Mouse (Mus musculus) midbrain, embryonic 11.5 days (tissue): ENCODE measurements around the gene Glis3. TPM values are rescaled to one million over a fixed set of nuclear protein-coding genes. Genes with fewer than 3 reads are reported as not detected.

Experiments
- ATAC-seq: fragments of 200-750 bp; cut with Nextera tagmentation; 2 replicates; pipeline ENCODE4 v1.8.0; 2017; ENCODE audit warnings: moderate TSS enrichment, moderate library complexity; ENCODE audit not compliant: low FRiP score
- DNase-seq: peaks from one replicate; pipeline ENCODE4 v3.0.0; 2015; ENCODE audit warnings: low spot score; ENCODE audit errors: missing footprints
- H3K27ac ChIP-seq: fragments of 300-500 bp; sonication (generic); 2 replicates; pipeline ENCODE4 v1.5.1; 2014; ENCODE audit warnings: low read depth, low read length
- H3K27me3 ChIP-seq: fragments of 300-500 bp; sonication (generic); 2 replicates; pipeline ENCODE4 v1.6.1; 2014; ENCODE audit warnings: mild to moderate bottlenecking, low read length, moderate library complexity, mixed read lengths; ENCODE audit not compliant: control insufficient read depth, insufficient read depth
- H3K36me3 ChIP-seq: fragments of 300-500 bp; sonication (generic); 2 replicates; pipeline ENCODE4 v1.6.1; 2014; ENCODE audit warnings: mild to moderate bottlenecking, low read length, moderate library complexity, mixed read lengths; ENCODE audit not compliant: control insufficient read depth, insufficient read depth
- H3K4me1 ChIP-seq: fragments of 300-500 bp; sonication (generic); 2 replicates; pipeline ENCODE4 v1.6.1; 2014; ENCODE audit warnings: low read length; ENCODE audit not compliant: control insufficient read depth, insufficient read depth
- H3K4me2 ChIP-seq: fragments of 300-500 bp; sonication (generic); 2 replicates; pipeline ENCODE4 v1.6.1; 2014; ENCODE audit warnings: mild to moderate bottlenecking, moderate library complexity
- H3K4me3 ChIP-seq: fragments of 300-500 bp; sonication (generic); 2 replicates; pipeline ENCODE4 v1.5.1; 2014; ENCODE audit warnings: low read depth, low read length
- H3K9ac ChIP-seq: fragments of 300-500 bp; sonication (generic); 2 replicates; pipeline ENCODE4 v1.6.1; 2014; ENCODE audit warnings: low read length
- H3K9me3 ChIP-seq: fragments of 300-500 bp; sonication (generic); 2 replicates; pipeline ENCODE4 v1.6.1; 2016; ENCODE audit warnings: low read length; ENCODE audit not compliant: control insufficient read depth
- WGBS: fragments of 180-500 bp; shearing (Covaris S2); extraction: QIAGEN DNeasy Blood & Tissue Kit; methylation state at CpG from one replicate; pipeline ENCODE4 v1.1.7; 2014; 5-methylcytosine and 5-hydroxymethylcytosine counted together
- polyA plus RNA-seq: library from polyadenylated mRNA; unstranded; fragments of >200 nt; fragmentation: Nextera tagmentation; extraction: Ambion mirVana; gene quantifications from 2 replicates; pipeline ENCODE4 v1.2.1, GENCODE M21; 2014

Glis3 gene
- polyA plus RNA-seq, 1 experiment from 2014 or later = 1.9 TPM

DNA sequence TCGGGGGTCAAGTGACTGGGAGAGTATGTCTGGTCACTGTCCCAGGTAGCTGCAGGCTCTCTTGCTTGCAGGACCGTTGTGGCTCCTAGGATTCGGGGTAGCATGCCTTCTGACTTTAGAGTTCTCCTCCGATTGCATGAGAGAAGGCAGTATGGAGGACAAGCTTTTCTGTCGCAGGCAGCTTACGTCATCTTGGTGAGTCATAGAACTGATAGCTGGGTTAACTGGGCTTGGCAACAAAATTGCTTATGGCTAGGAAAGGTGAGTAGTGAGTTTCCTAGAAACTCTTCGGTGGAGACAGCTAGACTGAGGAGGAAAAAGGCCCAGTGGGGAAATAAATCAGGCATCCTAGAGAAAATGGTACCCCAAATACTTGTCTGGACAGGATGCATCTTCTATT lies 432.5 kb downstream of the Glis3 start:
- 93% methylated on average over 7 of the region's 7 CpGs for WGBS

DNA sequence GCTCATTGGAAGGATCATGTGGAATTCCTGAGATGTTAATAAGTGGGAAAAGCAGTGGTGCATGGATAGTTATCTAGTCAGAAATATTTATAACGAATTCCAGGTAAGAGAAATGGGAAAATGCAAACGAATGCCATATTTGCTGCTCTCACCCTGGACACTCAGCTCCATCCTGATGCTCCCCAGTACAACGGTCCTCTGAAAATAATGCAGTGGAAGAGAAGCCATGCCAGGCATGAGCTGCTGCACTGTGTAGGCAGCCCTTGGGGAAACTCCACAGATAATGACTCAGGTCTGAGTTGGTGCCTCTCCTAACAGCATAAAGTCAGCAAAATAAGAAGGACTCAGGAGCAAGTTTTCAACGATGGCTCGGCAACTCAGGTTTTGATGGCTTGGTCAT lies 433.7 kb downstream of the Glis3 start:
- no peak for DNase-seq
- Histone ChIP-seq H3K4me2 (no peak overlapping the region), H3K36me3 (no peaks in the 10 kb centered on the region), H3K4me3 (no peak overlapping the region), H3K27ac (no peak overlapping the region), H3K9me3 (no peaks in the 10 kb centered on the region), H3K27me3 (no peaks in the 10 kb centered on the region), H3K4me1 (no peaks in the 10 kb centered on the region), H3K9ac (no peak overlapping the region)
- ATAC-seq = no peak
- WGBS = 89% methylated on average over 5 of the region's 5 CpGs

More for the DNA sequence above, 432.5 kb downstream of the Glis3 start:
- no peak for DNase-seq
- H3K9ac ChIP-seq = no peak overlapping the region
- ATAC-seq = no peak
- no peak overlapping the region for H3K4me2 ChIP-seq
- no peak overlapping the region for H3K27ac ChIP-seq
- no peaks in the 10 kb centered on the region for H3K36me3 ChIP-seq
- no peaks in the 10 kb centered on the region for H3K4me1 ChIP-seq
- no peaks in the 10 kb centered on the region for H3K27me3 ChIP-seq
- H3K4me3 ChIP-seq = no peak overlapping the region
- no peaks in the 10 kb centered on the region for H3K9me3 ChIP-seq

- H3K9me3 ChIP-seq = no peaks in the 10 kb centered on the region
- H3K36me3 ChIP-seq = no peaks in the 10 kb centered on the region
- WGBS = 86% methylated on average over 4 of the region's 4 CpGs
These were observed 441.8 kb downstream of the Glis3 start for GRCm38 (mm10) chr19:28238073-28238472.

DNA sequence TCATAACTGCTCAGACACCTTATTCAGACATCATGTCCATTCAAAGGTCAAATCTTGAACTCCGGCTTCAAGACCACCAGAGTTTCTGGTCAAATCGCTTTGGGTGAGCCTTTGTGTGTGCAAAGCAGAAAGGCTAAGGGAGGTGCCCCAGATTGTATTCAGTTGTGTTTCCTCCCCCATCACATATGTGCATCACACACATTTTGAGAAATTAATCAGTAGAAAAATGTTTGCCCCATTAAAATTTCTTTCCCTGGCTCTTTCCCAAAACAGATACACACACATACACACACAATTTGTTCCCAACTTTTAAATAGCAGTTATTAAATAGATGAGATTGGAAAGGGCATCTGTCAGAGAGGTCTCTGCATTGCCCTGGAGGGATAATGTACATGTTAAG lies 442.3 kb downstream of the Glis3 start:
- no peak for ATAC-seq

More at GRCm38 (mm10) chr19:28238073-28238472, 441.8 kb downstream of the Glis3 start:
- no peaks in the 10 kb centered on the region for H3K4me1 ChIP-seq
- H3K27ac ChIP-seq = no peak overlapping the region
- H3K9ac ChIP-seq = no peak overlapping the region
- no peak for DNase-seq
- no peak overlapping the region for H3K4me2 ChIP-seq
- no peaks in the 10 kb centered on the region for H3K27me3 ChIP-seq
- no peak for ATAC-seq
- no peak overlapping the region for H3K4me3 ChIP-seq

GRCm38 (mm10) chr19:28235571-28235970 lies 444.3 kb downstream of the Glis3 start:
- Histone ChIP-seq H3K4me3 (no peak overlapping the region), H3K4me1 (no peaks in the 10 kb centered on the region), H3K4me2 (no peak overlapping the region), H3K9me3 (no peaks in the 10 kb centered on the region), H3K27ac (no peak overlapping the region), H3K9ac (no peak overlapping the region), H3K27me3 (no peaks in the 10 kb centered on the region), H3K36me3 (no peaks in the 10 kb centered on the region)
- 85% methylated on average over 5 of the region's 5 CpGs for WGBS
- DNase-seq (no peak), ATAC-seq (no peak)

More for the DNA sequence above, 442.3 kb downstream of the Glis3 start:
- Histone ChIP-seq H3K4me2 (no peak overlapping the region), H3K9ac (no peak overlapping the region), H3K27me3 (no peaks in the 10 kb centered on the region), H3K4me3 (no peak overlapping the region), H3K9me3 (no peaks in the 10 kb centered on the region), H3K4me1 (no peaks in the 10 kb centered on the region), H3K27ac (no peak overlapping the region), H3K36me3 (no peaks in the 10 kb centered on the region)
- 97% methylated on average over 2 of the region's 2 CpGs for WGBS
- no peak for DNase-seq

GRCm38 (mm10) chr19:28235096-28235495 lies 444.8 kb downstream of the Glis3 start:
- DNase-seq (no peak), ATAC-seq (no peak)
- no peaks in the 10 kb centered on the region for H3K9me3 ChIP-seq
- 93% methylated on average over 9 of the region's 9 CpGs for WGBS
- H3K9ac ChIP-seq = no peak overlapping the region
- H3K27ac ChIP-seq = no peak overlapping the region
- H3K36me3 ChIP-seq = no peaks in the 10 kb centered on the region
- H3K4me3 ChIP-seq = no peak overlapping the region
- H3K4me1 ChIP-seq = no peaks in the 10 kb centered on the region
- H3K27me3 ChIP-seq = no peaks in the 10 kb centered on the region
- H3K4me2 ChIP-seq = no peak overlapping the region

DNA sequence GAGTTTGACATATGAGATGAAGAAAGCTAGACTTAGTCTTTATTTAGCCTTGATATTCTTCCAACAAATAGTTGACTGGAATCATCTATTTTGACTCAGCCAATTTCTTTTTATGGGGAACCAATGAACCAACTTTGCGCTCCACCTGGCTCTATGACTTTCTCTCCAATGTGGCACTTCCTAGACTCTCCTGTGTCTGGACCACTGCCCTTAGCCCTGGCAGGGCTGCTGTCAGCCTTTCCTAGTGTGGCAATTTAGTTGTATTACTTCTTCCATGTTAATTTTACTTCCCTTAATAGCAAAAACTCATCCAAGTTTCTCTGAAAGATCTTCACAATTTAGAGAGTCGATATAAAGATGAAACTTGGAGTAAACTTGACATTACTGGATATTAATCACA lies 445.2 kb downstream of the Glis3 start:
- DNase-seq (no peak), ATAC-seq (no peak)
- no peak overlapping the region for H3K27ac ChIP-seq
- no peaks in the 10 kb centered on the region for H3K36me3 ChIP-seq
- no peak overlapping the region for H3K9ac ChIP-seq
- H3K27me3 ChIP-seq = no peaks in the 10 kb centered on the region
- H3K4me3 ChIP-seq = no peak overlapping the region
- no peaks in the 10 kb centered on the region for H3K9me3 ChIP-seq
- no peak overlapping the region for H3K4me2 ChIP-seq
- H3K4me1 ChIP-seq = no peaks in the 10 kb centered on the region
- 92% methylated on average over 2 of the region's 2 CpGs for WGBS

- ATAC-seq = no peak
- Histone ChIP-seq H3K4me1 (no peaks in the 10 kb centered on the region), H3K9ac (no peak overlapping the region), H3K36me3 (no peaks in the 10 kb centered on the region), H3K4me2 (no peak overlapping the region), H3K9me3 (no peaks in the 10 kb centered on the region), H3K27me3 (no peaks in the 10 kb centered on the region), H3K27ac (no peak overlapping the region), H3K4me3 (no peak overlapping the region)
- DNase-seq = no peak
- WGBS = 81% methylated on average over 3 of the region's 3 CpGs
These were observed 448.4 kb downstream of the Glis3 start for GRCm38 (mm10) chr19:28231511-28231910.

DNA sequence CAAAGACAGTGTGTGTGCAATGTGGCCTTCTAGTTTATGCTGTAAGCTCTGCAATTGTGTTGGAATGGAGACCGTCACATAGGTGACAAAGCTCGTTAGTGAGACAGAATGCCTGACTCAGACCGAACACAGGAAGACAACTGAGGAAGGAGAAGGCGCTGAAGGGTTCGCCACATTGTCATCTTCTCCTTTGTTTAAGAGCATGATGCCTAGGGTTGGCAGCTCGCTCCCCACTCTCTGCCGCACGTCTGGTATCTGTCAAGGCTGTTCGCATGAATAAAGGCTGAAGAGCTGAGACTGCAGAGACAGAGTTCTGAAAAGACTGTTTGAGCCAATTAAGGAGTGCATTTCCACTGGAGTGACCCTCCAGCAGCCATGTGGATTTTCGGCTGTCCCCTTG lies 452.4 kb downstream of the Glis3 start:
- Histone ChIP-seq H3K4me3 (no peak overlapping the region), H3K4me1 (no peaks in the 10 kb centered on the region), H3K4me2 (no peak overlapping the region), H3K27me3 (no peaks in the 10 kb centered on the region), H3K36me3 (no peaks in the 10 kb centered on the region), H3K9me3 (no peaks in the 10 kb centered on the region), H3K27ac (no peak overlapping the region), H3K9ac (no peak overlapping the region)
- ATAC-seq (no peak), DNase-seq (no peak)
- WGBS = 52% methylated on average over 10 of the region's 10 CpGs

DNA sequence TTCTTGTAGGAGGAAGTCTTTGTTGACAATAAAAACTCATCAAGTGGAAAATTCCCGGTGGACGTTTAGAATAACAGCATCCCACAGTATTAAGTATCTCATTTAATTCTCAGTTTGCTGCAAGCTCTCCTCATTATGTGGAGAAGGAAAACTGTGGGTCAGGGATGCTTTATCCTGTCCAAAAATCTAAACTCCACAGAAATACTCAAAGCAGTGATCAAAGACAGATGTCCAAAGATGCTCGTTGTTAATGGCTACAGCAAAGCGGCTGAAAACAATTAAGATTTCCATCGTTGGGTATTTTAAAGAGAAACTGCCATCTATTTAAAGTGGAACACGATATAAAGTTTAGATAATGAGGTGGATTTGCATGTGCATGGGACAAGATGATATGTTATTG lies 454.2 kb downstream of the Glis3 start:
- WGBS = 77% methylated on average over 6 of the region's 6 CpGs
- Histone ChIP-seq H3K36me3 (no peaks in the 10 kb centered on the region), H3K4me2 (no peak overlapping the region), H3K27ac (no peak overlapping the region), H3K9ac (no peak overlapping the region), H3K4me3 (no peak overlapping the region), H3K27me3 (no peaks in the 10 kb centered on the region), H3K9me3 (no peaks in the 10 kb centered on the region), H3K4me1 (no peaks in the 10 kb centered on the region)
- ATAC-seq = no peak
- DNase-seq = peak; percentile 49
